Mouse (Mus musculus) embryo, embryonic 9.5 days (tissue): ENCODE data around the gene Safb2.
A peak's percentile ranks its signal among the peaks of the same experiment; 100 is the strongest.

Source experiments
- DNase-seq: peaks from one replicate; pipeline ENCODE4 v3.0.0-alpha.2; 2017; ENCODE audit errors: extremely low spot score

Gene Safb2

DNA sequence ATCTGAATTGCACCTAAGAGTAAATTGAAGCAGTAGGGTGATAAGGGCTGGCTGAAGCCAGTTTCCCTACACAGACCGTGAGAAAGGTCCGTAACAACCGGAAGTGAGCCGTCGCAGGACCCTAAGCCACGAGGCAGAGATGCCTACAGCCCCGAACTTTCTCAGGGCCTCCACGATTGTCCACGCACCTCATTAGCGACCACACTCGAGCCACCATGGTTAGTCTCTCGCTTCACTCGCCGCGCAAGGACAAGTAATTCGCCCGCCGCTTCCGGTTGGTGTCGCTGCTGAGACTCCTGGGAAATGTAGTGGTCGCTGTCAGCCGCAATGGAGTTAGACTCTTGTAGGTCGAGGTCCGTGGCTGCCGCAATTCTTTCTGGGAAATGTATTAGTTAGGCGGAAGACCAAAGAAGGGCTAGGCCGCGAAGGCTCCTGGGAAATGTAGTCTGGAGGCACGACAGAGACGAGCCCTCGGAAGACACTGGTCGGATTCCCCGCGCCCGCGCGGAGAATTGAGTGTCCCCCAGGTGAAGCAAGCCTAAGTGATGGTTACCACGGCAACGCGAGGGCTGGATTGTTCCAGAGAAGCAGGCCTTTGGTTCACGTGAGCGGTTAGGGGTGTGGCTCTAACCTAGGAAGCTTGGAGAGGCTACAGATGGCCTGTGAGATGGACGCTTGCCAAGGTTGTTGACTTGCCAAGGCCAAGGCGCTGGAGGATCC lies 25.2 kb upstream of the Safb2 start, which contains the start of gene 2410015M20Rik:
TSS of gene 2410015M20Rik (minus strand) at position 320 of the 720 bp plus-strand sequence.
- peak; percentile 91 for DNase-seq

DNA sequence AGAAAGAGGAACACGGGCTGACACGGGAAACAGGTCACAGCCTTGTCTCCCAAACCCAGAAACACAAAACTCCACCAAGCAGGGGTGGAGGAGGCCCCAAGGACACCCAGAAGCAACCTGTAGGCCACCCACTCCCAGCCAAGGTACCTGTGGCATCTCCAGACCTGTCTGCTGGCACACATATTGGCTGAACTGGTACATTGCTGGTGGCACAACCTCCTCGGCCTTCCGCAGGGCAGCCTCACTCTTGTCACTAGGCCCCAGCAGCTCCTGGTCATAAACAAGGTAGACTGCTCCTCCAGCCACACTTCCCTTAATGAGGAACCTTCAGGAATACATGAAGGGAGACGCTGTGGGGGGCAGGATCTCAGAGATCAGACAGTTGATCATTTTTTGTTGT lies 24.3 kb upstream of the Safb2 start:
- no peak for DNase-seq

DNA sequence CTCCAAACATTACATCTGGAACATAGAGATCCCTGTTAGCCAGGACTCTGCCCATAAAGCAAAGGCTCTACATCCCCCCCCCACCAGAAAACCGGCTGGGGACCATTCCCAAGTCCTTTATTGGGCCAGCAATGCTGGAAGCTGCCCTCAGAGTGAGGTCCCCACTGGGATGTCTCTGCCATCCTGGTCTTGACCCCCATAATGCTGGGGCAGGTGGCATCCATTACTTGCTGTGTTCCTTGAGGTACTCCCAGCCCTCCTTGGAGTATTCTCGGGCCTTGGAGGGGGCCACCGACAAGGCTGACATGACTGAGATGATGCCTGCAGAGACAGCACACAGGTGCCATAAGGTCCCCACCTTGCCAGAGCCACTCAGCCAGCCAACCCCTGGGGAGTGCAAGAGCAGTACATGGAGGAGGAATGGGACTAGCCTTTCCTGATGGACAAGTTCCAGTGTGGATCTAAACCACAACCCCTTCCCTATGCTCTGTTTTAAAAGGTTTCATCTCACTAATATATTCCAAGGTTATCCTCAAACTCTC lies 23.2 kb upstream of the Safb2 start:
- no peak for DNase-seq

DNA sequence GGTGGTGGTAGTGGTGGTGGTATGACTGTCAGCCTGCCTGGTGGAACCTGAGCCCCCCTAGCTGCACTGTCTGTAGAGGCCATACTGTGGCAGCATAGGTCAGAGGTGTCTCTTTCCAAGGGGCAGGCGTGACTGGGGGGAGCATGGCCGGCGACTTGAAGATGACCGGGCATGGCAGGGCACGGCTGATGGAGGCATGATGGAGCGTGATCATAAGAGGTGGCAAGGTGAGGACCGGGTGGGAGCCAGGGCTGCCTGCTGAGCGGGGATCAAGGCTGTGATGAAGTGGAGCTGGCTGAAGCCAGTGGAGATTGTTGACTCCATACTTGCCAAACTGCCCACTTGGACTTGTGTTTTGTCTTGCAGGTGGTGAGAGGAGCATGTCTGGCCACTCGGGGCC lies 21.0 kb upstream of the Safb2 start:
- no peak for DNase-seq

DNA sequence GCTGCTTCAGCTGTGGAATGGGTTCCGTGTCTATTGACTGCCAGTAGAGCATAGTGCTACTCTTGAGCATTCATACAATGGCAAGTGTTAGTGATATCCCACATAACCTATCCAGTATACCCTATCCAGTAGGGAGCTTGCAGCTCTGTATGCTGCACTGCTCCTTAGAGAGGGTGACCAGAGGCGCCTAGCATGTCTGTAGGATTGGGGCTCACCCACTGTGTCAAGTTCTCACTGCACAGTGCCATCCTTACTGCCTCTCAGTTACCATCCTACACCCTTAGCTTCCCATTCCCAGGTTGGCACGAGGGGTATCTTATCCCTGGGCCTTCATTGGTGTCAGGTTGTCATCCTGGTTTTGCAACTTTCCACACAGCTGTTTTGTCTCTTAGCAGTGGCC lies 20.0 kb upstream of the Safb2 start:
- DNase-seq = no peak

DNA sequence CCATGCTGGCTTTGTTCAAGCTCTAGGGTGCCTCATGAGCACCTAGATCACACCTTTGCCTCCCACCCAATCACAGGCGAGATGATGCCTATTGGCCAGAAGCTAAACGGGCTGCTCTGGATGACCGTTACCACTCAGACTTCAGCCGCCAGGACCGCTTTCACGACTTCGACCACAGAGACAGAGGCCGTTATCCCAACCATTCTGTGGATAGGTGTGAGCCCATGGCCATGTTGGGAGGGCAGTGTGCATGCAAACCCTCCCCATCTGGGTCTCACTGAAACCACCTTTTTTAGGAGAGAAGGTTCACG lies 19.6 kb upstream of the Safb2 start:
- DNase-seq = no peak

DNA sequence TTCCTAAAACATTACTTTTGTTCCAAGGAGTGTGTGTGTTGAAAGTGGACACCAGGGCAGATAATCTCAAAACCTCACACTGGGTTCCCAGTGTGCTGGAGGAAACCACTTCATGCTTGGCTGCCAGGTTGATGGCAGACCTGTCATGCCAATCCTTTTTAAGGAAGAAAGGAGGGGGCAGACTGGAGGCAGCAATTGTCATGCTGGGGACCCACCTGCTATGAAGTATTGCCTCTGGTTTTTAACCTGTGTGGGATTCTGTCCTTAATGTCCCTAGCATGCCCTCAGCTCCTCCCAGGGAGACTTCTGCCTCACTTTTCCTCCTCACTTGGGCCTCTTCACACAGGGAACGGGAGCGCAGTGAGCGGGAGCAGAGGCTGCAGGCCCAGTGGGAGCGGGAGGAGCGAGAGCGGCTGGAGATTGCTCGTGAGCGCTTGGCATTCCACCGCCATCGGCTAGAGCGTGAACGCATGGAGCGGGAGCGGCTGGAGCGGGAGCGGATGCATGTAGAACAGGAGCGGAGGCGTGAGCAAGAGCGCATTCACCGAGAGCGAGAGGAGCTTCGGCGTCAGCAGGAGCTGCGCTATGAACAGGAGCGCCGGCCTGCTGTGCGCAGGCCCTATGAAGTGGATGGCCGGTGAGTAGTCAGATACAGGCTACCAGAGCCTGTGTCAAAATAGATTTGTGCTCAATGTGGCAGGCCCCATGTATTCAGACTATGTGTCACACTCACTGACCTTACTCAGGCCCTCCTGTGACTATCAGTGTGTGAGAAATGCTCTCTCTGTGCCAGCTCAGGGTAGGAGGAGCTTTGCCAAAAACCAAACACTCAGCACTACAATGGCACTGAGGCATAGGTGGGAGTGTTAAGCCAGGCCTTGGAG lies 19.0 kb upstream of the Safb2 start:
- no peak for DNase-seq

DNA sequence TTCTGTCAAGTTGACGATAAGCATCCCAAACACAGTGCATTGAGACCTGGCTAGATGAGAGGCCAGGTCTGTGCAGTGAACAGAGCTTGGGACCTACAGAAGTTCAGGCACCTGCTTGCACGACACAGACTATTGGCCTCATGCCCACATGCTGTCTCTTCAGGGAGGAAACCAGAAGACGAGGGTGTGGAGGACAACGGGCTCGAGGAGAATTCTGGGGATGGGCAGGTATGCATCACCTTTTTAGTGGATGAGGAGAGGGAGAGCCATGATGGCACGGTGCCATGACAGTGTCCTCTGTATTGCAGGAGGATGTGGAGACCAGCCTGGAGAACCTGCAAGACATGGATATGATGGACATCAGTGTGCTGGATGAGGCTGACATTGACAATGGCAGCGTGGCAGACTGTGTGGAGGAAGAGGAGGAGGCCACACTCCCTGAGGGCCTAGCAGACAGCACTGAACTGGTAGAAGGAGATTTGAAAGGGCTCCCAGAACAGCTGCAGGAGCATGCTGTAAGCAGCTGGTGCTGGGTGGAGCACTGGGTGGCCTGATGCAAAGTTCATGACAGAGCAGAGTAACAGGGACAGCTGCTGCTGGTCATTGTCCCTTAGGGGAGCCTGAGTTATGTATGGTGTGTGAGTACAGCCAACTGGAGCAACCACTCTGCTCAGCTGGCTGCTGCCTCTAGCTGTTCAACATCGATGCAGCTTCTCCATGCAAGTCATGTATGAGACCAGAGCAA lies 9.3 kb upstream of the Safb2 start:
- DNase-seq = no peak

DNA sequence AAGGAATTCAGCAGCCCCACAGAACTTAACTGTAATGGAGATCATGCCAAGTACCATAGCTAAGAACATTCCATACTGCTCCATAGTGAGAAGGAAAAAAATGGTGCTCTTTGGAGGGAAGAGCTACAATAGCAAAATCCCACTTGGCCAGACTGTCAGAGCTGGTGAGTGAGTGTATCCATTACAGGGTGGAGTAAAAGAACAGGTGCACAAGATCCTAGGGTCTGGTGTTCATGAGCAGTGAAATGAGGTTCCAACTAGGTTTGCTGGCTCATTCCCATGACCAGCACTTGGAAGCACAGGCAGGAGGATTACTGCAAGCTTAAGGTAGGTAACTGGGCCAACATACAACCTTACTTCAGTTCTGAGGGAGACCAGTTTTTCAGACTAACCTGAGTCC lies 8.2 kb upstream of the Safb2 start:
- no peak for DNase-seq

DNA sequence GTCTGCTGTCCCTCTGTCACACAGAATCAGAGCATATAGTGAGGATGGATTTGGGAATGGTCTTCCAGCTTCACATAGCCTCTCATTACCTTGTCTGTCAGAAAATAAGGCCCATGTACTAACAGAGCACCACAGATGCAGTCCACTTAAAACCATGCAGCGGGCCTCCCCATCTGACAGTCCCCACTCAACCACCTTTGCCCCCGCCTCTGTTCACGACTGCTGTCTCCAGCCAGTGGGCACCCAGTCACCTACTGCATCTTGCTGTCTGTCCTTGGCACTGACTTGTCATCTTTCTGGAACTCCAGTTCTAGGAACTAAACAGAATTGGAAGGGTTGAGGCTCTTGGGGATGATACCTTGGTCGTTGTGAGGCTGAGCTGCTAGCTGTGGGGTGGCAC lies 4.5 kb upstream of the Safb2 start:
- DNase-seq = no peak

DNA sequence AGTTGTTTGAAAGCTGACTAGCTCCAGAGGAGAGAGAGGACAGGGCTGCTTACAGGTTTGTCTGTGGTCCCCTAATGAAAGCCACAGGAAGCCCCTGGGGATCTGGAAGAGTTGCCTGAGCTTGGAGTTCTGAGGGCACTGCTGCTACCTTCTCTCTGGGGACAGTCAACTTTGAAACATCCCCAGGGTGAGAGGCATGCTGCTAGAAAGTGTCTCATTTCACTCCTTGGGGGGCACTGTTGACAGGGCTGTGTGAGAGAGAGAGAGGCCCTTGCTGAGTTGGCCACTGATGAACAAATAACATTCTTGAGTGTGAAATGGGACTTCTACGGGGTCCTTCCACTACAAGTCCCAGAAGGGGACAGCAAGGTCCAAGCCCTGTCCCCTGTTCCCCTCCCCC lies 3.4 kb upstream of the Safb2 start:
- DNase-seq = no peak

DNA sequence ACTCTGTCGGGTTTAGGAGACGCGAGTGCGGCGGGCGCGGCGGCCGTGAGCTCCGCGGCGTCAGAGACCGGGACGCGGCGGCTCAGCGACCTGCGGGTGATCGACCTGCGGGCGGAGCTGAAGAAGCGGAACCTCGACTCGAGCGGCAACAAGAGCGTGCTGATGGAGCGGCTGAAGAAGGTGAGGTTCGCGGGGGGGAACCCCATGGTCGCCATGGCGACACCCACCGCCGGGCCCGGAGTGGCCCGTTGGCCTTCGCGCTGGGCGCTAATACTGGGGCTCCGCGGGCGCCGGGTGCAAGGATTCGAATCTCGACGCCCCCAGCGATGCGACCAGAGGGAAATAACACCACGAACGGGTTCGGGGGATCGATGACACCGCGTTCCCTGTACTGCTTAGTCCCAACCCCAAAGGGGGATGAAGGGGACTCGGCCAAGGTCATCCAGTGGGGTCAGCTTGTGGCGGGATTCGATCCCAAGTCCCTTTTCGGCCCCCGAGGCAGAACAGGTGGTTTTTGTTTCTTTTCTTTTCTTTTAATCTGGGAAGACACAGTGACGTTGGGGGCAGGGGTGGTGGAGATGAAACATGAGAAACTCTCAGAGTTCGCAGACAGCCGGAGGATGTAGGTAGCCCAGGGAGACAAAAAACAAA lies 911 bp upstream of the Safb2 start:
- peak; percentile 51 for DNase-seq

DNA sequence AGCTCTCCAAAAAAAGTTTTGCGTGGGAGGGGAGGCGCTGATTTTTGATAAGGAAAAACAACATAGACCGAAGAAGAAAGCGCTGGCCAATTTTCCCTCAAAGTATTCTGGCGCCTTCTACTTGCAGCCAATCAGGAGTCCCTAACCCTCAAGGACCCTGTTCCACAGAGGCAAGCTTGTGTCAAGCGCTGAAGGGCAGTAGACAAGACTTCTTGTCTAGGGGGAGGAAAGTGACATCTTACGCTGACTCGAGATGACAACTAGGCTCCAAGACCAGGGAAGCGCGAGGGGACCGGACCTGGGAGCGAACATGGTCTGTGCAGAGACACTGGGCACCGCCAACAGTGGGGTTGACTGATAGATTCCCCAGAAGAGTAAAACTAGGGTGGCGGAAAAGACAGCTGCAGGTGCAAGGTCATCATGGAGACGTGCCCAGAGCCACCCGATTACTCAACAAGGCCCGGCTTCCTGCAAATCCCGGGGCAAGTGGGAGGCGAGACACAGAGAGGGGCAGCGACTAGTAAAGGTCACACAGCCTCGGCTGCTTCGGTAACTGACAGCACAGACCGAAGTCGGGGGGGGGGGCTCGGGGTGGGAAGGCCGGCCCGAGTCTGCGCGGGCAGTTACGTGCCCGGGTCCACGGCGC lies 651 bp downstream of the Safb2 start:
- no peak for DNase-seq

DNA sequence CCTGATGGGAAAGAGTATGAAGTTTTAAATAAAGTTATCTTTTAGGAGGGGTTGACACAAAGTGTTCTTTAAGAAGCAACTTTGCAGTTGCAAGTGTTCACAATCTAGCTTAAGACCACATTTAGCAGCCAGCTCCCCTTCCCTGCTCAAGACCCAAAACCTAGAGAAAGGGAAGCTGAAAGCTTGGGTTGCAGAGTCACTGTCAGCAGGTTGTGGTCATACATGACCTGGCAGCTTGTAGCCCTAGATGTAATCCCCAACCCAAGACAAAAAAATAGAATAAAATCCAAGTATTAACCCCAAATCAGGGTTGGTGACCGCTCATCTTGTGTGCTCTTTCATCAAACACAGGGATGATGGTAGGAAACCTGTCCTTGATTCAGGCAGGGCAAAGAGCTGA lies 1.3 kb downstream of the Safb2 start:
- DNase-seq = no peak

DNA sequence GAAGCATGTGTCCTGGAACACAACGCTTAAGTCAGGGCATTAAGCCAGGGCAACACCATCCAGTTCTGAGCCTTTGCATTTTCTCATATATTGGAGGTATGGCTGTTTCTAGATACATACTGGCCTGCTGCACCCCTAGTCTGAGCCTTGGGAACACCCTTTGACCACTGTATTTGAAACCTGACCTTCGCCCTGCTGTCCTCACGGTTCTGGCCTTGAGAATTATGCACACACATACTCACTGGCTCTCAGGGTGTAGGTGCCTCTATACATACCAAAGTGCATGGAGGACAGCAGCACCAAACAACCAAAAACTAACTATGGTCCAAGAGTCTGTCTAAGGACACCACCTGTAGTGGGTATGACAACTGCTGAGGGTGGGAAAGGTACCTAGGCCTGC lies 11.4 kb downstream of the Safb2 start:
- DNase-seq = no peak

DNA sequence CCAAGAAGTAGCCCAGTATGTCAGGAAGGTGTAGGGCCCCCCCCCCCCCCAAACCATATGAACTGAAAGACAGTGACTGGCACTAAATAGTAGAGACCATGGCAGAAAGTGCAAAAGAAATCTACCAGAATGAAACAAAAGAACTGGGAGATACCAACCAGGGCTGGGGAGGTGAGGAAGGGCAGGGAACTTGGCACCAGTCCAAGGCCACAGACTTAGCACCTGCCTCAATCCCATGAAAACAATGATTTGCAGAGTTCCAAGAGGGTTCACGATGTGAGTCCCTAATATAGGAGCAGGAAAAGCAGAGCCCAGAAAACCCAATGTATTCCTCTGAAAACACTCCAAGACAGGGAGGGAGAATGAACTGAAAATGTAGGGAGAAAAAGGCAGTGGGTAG lies 12.2 kb downstream of the Safb2 start:
- DNase-seq = no peak

DNA sequence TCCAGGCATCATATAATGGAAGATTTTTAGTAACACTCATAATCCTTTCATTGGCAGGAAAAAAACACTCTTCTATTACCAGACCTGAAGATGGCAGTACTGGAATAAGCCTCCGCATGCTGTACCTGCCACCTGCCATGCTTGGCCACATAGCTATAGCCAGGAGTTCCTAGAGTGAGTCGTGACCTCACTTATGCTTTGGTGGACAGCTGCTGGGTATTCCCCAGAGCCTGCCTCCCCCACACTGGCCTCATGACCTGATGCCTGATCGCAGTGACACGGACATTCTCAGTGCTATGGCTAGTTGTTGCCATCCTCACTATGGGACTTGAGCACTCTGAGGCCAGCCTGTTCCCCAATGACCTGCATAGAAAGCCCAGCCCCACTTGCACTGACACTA lies 14.1 kb downstream of the Safb2 start:
- no peak for DNase-seq

DNA sequence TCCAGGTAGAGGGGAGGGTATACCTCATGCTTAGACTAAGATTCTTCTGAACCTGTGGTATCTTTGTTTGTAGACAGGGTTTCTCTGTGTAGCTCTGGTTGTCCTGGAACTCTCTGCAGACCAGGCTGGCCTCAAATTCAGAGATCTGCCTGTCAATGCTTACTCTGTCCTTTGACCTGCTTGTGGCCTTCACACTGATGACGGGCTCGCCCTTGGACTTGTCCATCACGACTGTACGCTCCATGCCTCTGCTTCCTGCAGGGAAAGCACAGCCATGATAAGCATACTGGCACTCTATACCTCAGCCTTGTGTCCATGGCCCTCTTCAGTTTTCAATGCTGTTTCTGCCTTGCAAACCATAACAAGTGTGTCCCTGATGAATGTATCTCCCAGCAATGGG lies 17.0 kb downstream of the Safb2 start:
- DNase-seq = no peak

DNA sequence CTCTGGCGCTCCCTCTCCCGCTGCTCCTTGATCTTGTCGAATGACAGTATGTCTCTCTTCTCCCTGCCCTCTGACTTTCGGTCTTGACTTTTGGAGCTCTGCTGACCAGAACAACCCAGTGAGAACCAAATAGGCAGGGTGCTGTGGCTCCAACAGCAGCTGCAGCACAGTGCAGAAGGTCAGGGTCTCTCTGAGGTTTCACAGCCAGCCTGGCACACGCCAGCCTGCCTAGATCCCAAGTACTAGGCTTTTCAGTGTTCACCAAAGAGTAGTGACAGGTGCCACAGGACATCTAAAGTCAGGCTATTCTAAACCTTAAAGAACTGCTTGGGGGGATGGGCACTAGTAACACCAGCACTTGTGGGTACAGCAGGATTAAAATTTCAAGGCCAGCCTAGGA lies 17.5 kb downstream of the Safb2 start:
- no peak for DNase-seq

DNA sequence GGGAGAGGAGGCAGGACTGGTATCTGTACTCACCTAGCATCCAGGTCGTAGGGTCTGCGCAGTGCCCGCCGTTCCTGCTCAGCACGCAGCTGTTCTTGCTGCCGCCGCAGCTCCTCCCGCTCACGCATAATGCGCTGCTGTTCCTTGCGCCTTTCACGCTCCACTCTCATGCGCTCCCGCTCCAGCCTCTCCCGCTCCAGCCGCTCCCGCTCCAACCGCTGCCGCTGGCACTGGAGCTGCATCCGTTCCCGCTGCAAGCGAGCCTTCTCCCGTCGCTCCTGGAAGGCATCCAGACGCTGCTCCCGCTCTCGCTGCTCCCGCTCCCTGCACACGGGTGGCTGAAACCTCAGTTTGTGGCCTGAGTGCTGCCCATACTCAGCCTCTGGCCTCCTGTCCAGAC lies 18.1 kb downstream of the Safb2 start:
- no peak for DNase-seq

DNA sequence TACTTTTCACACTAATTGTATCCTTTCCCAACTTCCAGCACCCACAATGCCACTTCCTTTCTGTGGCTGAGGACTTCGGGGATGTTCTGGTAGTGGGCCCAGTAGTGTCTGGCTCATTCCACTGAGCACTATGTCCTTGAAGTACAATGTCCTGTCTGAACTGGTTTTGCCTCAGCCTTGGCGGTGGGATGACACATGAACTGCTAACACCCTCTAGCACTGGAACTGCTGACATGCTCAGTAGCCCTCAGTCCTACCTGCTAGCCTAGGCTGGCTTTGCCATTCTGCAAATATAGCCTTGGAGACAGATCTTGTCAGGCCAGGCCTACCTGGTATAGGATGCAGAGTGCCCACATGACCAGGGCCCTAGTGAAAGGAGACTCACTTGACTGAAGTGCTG lies 22.5 kb downstream of the Safb2 start:
- DNase-seq = no peak
